Mouse (Mus musculus) embryo, embryonic 11 days (tissue): Measurements from ENCODE around the gene Serinc3.

ENCODE experiments used
- DNase-seq: peaks from one replicate; pipeline ENCODE4 v3.0.0-alpha.2; 2015

Serinc3 gene

DNA sequence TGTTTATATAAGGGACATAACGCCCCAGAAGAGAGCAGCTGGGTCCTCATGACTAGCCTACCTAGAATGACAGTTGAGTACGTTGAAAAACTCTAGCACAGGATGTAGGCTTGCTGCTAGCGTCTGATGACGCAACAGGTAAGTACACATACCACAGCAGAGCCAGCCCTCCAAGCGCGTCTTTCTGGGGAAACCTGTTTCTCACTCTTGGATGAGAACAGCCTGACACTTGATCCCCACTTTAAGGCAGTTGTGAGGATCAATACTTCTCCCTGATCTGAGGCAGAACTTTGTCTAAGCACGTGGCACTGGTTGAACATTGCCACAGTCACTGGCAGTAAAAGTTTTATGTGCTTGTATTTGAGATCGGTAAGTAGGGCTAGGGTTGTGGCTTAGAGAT, 24.5 kb downstream of the Serinc3 start:
- no peak for DNase-seq

DNA sequence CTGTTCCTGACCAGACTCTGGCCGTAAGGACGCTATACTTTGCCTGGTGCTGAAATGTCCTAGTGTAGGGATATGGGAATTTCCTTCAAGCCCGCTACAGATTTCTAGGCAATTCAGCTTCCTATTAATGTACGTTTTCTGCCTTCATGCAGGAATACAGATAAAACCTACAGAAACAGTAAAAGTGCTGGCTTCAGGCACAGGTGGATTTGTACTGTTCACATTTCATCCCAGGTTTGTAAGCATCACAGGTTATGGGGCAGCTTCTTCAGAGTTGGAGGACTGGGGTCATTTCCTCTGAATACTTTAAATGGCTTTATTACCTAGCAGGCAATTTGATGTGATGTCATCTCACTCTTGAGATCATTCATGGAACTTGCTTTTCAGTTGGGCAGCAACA, 27.1 kb downstream of the Serinc3 start:
- no peak for DNase-seq

DNA sequence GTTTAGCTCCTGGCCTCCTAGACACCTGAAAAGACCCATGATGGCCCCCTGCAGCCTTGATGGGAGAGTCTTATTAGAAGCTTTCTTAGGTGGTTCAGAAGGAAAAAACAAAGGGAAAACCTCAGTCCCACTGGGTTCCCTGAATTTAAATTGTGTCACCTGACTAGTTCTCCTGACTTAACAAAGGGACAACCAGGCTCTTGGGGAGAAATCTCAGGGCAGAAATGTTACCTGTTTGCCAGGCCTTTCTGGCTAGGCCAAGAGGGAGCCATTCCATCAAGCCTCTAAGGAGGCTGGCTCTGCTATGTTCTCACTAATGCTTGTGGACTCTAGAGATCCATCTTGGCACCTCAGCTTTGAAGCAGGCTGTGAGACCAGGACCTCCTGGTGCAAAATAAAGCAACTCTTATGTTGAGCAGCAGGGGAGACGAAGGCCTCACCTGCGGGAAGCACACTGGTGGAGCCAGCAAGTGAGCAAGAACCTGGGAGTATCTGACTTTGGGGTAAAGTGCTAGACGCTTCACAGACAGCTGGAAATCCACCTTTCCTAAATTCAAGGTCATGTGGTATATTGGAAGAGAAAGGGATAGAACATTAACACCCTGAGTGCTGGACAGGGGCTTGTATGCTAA, 27.6 kb downstream of the Serinc3 start:
- DNase-seq = no peak

DNA sequence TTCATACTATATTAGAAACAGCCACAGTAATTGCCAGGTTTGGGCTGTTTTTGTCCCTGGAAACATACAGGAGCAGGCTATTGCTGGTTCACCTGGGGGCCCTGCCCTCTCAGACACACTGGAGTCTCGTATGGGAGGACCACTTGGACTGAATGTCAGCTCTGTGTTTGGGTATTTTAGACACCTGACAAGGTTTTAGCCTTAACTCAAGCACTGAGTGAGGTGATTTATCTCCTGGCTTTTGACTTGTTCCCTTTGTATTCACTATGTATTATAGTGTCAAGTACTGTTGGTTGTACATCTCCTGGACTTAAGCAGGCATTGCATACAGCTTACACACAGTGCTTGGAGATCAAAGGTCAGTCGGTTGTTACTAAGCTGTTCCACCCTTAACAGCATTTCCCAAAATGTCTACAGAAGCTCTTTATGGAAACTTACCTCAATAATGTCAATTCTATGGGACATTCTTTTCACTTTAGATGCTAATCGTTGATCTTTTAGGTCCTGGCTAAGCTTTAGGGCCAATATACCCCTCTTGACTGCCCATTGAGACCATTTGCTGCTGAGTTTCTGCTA, 28.2 kb downstream of the Serinc3 start:
- DNase-seq = no peak

DNA sequence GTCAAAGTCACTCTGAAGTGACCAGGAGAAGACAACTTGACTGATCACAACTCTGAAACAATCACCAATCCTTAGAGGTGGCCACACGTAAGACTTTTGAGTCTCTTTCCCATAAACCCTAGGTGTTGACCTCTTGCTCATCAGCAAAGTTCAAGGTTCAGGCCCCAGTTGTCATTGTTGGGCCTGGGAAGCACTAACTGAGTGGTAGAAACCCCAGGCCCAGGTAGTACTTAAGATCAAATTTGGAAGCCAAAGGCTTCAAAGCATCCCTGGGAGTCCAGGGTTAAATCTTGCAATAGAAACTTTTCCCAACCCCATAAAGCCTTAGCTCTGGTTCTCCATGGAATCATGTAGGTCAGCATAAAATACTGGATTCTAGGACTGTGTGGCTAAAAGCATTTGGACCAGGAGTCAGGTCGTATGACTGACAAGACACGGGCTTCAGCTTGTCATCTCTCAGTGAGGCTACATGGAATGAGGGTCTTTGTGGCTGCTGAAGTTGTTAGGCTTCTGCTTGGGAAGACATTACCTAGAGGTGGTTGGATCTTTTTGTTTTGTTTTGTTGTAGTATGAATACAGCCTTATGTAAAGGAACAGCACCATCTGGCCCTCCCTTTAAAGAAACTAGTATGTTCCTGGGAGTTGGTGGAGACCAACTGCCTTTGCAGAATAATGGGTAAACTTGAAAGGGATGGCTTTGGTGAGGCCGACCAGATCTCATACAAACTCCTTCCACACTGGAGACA, 28.9 kb downstream of the Serinc3 start:
- DNase-seq = no peak

DNA sequence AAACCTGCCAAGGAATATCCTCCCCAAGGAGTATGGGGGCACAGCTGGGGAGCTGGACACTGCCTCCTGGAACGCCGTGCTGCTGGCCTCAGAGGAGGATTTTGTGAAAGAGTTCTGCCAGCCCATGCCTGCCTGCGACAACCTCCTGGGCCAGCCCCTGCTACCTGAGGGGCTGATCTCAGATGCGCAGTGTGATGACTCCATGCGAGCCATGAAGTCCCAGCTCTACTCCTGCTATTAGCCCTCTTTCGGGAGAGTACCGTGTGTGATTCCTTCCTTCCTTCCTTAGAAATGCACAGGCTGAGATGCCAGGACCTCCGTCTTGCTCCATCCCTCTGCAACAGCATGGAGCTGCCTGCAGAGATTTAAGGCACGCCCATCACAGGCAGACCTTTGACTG, 29.5 kb downstream of the Serinc3 start:
- no peak for DNase-seq

DNA sequence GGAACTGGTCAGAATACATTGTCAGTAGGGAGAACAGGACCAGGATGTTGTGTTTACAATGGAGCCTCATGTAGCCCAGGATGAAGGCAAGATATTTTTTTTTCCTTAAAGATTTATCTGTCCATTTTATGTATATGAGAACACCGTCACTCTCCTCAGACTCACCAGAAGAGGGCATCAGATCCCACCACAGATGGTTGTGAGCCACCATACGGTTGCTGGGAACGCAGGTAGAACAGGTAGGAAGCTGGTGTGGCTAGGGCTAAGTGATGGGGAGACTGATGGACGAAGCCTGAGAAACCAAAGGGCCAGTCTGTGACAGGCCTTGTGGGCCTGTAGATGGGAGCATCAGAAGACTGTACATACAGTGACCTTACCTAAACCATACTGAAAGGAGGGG, 30.9 kb downstream of the Serinc3 start:
- no peak for DNase-seq

DNA sequence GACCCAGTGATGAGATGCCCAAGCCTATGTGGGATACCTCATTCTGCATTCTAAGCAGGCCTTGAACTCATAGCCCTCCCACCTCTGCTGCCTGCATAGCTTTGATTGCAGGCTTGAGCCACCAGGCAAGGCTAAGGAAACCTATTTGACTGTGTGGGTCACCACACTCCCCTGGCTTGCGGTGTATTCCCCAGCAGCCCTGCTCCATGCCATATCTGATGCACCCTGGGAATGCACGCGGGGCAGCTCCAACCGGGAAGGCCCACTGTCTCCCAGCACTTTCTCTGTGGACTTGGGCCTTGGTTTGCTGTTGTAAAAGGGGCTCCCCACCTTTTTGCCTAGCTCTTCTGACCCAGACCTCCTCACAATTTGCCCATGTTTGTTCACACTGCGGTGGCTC, 31.7 kb downstream of the Serinc3 start:
- DNase-seq = no peak

DNA sequence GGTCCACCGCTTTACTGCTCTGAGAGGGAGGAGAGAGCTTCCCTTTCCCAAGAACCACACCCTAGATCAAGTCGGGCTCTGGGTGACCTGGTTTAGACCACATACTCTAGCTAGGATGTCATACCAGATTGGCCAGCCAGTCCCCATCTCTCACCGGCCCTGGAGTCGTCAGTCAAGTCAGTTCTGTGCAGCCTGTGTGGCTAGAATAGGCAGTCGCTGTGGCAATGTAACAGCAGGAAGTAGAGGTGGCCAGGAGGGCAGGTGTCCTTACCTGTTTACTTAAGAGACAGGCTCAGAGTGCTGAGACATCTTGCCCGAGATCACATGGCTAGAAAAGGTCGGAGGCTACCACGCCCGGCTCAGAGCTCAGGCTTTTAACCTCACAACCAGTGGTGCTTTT, 33.8 kb downstream of the Serinc3 start:
- DNase-seq = no peak

DNA sequence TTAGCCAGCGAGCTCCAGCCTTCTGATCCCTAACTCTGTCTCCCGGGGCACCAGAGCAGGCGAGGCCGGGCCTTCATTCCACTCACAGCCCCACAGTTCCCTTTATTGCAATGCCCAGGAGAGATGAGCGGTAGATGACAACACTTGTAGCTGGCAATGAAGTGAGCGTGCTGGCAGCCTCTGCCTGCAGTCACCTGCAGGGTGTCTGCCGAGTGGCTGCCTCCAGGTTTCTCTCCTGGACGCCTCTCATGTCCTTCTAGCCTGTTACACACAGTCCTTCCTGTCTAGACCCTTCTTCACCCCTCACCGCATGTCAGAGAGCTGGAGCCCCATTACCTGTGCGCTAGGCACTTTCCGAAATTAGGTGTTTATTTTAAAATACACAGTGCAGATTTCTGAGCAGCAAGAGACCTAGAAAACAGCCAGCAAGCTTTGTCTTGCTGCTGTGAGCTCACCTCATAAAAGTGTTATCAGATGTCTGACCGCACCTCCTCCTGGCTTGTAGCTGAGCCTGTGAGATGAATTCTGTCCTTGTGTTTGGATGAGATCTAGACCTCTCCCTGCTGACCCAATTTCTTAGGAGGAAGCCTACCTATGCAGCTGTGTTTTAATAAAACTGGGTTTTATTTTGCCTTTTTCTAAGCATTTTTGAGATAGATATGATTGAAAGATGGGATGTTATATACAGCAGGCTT, 35.5 kb downstream of the Serinc3 start:
- DNase-seq = no peak

DNA sequence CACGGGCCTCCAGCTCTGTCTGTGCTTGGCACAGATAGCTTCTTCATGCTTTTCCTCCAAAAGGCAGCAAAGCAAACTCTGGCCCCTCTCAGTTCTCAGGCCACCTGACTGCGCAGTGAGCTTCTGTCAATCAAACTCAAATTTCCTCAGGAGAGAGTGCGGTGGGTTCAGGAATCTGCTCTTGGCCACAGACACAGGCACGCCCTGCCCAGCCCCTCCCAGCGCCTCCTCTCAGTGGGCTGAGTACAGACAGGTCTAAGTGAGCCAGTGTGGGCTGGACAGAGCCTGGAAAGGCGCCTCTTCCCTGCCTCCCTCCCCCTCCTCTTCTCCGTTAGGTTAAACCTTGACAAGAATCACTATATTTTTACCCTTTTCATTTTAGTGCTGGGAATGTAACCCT, 36.9 kb downstream of the Serinc3 start:
- no peak for DNase-seq

DNA sequence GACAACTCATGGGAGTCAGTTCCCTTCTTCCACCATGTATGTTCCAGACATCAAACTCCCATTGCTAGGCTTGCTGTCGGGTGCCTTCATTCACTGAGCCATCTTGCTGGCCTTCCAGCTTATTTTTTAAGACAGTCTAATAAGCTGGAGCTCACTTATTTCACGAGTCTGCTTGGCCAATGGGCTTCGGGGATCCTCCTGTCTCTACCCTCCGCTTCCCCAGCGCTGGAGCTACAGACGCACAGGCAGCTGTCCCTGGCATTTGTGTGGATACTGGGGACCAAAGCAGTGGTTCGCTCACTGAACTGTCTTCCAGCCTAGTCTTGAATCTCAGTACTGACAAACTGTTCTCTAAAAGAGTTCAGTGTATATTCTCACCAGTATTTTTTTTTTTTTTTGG, 38.8 kb downstream of the Serinc3 start:
- DNase-seq = no peak

DNA sequence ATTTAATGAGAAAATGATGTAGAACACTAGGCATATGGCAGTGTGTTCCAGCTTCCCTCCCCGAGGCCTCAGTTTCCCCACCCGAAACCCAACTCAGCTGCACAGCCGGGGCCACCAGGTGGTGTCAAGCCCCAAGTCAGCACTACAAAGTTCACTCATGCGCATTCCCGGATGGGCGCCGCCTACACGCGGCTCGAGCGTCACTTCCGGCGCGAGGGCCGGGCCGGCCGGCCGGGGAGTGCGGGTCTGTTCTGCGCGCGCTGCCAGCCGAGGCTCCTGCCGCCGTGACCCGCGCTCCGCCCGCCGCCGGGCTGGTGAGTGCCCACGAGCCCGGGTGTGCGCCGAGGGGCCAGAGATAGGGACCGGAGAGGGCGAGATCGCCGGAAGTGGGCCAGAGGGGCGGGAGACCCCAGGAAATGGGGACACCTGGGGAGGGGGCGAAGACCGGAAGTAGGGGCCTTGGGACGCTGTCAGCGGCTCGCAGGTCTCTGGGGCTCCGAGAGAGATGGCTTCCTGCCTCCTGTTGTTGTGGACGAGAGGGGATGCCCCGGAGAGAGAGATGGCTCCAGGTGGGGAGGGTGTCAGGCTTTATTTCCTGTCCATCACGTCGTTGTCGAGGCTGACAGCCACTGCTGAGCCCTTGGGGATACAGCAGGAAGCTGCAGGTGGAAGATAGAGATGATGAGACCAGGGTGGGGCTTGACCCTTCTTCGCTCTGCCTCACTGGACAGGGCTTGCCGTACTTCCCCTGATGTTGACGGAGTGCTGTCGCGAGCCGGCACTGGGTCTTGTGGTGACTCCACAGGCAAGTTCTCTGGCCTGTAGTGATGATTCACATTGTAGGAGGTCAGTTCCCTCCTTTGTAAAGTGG, 42.6 kb downstream of the Serinc3 start, which contains the start of gene Ttpal:
Gene Ttpal (plus strand): TSS at position 214 of the 871 bp plus-strand sequence.
- peak; percentile 95 for DNase-seq

DNA sequence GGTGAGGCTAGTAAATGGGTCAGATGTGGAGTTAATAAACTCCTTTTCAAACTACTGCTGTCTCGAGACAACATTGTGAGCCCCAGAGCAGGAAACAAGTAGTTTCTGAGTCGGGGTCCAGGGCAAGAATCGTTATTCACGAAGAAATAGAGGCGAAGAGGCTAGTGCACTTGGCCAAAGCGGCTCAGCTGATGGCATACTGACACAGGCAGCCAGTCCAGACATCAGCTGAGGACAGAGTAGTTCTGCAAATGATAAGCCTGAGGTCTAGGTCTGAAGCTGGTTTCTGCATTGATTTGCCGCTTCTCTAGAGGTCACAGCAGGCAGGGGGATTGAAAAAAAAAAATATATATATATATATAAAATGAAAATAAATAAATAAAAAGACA, 43.2 kb downstream of the Serinc3 start:
- DNase-seq = no peak

DNA sequence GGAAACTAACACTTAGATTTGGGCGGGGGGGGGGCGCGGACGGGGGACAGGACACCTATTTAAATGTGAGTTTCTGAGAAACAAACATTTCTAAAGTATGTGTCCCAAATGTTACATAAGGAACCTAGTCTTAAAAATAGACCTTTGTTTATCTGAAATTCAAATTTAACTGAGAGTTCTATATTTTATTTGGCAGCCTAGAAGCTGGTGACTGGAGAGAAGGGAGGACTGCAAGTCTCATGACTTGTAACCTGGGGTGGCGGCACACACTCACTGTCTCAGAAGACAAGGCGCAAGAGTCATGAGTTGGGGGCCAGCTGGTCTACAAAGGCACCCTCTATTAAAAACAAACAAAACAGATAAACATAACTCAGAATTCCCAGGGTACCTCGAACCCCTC, 43.9 kb downstream of the Serinc3 start:
- no peak for DNase-seq

DNA sequence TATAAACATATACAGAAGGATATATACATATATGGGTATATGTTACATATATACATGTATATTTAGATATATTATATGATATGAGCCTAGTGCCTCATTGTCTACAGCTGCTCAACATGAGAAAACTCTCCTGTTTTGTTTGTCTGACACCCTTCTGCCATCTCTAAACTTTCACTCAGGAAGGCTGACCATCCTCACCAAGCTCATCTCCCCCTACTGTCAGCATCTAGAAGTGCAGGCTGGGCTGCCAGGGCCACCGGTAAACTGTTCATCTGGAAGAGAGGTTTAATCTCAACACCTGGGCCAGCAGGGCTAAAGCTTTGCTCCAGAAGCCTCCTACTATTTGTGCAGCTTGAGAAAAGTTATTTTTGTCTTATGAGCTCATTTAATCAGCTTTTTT, 45.7 kb downstream of the Serinc3 start:
- peak; percentile 64 for DNase-seq

DNA sequence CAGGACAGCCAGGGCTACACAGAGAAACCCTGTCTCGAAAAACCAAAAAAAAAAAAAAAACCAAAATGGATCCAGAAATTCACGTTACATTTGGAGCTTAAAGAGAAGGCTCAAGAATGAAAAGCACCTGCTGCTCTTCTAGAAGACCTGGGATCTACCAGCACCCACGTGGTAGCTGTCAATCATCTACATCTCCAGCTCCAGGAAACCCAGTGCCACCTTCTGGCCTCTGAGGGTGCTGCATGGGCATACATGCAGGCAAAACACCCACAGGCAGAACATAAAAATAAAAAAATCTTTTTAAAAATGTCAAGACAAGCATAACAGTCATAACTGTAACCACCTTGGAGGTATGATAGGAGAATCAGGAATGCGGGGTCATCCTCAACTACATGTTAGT, 47.3 kb downstream of the Serinc3 start:
- peak; percentile 14 for DNase-seq

DNA sequence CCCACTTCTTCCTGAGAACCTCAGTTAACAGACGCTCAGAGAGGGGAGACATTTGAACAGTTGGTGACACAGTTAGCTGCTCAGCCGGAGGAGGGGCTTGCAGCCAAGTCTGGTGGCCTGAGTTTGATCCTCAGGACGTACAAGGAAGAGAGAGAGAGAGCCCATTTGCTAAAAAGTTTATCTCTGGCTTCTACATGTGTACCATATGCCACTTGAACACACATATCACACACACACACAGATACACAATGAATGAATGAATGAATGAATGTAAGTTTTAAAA, 48.1 kb downstream of the Serinc3 start:
- DNase-seq = no peak

DNA sequence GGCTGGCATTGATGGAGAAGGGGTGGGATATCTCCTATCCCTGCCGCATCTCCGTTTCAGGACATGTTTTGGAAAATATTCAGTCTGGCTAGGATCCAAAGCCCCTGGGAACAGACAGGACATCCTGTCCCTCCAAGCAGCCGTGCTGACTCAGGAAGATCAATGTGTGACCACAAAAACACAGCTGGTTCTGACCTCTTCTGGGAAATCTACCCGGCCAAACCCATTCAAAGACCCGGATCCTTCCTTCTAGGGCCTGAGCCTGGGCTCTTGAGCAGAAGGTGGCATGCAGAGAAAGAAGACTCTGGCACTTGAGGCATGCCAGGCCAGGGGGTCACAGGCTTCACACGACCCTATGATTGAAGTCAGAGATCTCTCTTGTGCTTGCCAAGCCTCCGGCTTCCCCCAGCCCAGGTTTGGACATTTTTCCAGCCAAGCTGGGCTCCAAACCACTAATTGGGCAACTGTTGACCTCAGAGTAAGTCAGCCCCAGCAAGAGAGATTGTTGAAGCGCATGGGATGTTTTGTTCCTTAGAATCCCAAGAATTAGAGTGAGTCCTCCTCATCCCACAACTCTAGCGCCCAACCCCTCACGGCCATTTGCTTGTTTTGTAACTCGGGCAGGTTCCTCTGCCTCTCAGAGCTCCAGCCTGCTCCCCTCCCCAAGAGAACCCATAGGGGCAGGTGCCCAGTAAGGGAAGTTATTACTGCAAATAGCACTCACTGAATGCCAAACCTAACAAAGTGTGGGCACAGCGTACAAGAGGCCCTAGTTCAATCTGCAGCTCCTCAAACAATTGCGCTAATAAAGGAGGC, 48.7 kb downstream of the Serinc3 start:
- DNase-seq = peak; percentile 11

DNA sequence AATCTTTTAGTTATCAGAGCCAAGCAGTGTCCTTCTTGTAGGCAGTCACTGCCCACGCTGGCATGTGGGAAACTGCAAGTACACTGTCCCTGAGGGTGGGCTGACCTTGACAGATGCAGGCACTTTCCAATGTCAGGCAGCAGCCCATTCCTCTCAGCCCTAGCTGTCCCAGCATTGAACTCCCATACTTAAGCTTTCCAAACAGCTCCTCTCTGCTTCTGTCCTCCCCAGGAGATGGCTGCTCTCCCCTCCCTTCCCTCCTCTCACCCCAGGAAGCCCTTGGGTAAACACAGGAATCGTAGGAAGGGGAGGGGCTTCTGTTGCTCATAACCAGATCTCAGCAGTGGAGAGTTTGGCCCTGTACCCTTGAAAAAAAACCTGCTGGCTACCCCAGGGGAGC, 49.8 kb downstream of the Serinc3 start:
- DNase-seq = peak; percentile 8

DNA sequence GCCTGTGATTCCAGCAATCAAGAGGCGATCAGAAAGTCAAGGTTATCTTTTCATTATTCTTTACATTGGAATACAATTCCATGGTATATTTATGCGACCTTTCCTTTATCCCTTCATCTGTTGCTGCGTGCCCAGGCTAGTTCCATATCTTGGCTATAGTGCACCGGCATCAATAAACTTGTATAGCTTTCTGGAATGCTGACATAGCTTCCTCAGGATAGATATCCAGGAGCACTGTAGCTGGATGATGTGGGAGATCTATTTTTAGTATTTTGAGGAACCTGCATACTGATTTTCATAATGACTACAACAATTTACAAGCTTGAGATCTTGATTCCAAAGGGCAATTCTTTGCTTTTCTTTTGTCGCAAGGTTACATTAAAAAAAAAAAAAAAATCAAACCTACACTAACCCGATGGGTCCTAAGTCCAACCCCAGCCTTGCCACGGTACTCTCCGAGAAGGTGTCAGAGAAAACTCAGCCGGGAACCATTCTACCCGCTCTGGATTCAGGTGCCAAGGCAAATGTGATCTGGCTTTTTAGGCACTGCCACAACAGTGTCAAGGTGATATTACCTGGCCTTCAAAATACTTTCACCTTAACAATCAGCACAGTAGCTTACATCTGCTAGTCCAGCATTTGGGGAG, 51.2 kb downstream of the Serinc3 start:
- no peak for DNase-seq

DNA sequence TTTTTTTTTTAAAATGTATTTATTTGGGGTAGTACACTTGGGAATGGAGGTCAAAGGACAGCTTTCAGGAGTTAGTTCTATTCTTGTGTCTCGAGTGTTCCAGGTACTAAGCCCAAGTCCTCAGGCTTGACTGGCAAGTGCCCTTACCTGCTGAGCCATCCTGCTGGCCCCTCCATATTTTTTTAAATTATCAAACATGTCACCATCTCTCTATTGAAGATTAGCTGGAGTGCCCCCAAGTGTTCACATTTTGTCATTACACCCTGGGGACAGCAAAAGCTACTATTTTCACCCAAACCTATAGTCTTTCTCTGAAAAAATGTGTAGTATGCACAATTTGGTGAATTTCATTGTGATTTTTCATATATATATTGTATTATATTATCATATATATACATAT, 52.8 kb downstream of the Serinc3 start:
- DNase-seq = peak; percentile 32
